Mouse (Mus musculus) c-Kit-positive CD71-positive TER-119-negative erythroid progenitor cells, embryonic 14.5 days (primary cell): ENCODE measurements around the gene Mad1l1.
"Not testable (repeated sequence)": the region's sequence is repeated elsewhere in the genome, so short reads cannot be mapped to it uniquely, and the experiment has no call there.

Experiments
- DNase-seq: peaks from one replicate; pipeline ENCODE4 v3.0.0-alpha.2; 2013; ENCODE audit warnings: low read depth

The Mad1l1 gene

DNA sequence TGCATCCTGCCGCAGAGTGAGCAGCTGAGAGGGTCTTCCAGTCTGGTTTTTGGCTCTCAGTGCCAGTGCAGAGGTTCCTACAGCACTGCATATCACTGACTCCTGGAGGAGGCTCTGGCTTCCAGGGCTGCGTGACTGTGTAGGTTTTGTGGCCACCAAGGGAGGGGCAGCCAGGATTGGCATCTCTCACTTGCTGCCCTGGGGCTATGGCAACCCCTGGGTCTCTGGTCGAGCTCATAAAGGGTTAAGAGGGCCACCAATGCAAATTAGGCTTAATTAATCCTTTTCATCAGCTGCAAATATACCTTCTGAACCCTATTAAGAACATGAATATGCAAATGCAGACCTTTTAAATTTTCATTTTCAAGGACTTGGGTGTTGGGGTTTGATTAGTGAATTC is 318.8 kb downstream of the Mad1l1 start:
- DNase-seq = no peak

GRCm38 (mm10) chr5:139998916-139999315 is 322.4 kb downstream of the Mad1l1 start:
- no peak for DNase-seq

GRCm38 (mm10) chr5:139998321-139998720 is 323.0 kb downstream of the Mad1l1 start:
- not testable (repeated sequence) for DNase-seq

GRCm38 (mm10) chr5:139991531-139991930 is 329.8 kb downstream of the Mad1l1 start:
- no peak for DNase-seq

GRCm38 (mm10) chr5:139985073-139985746 is 336.1 kb downstream of the Mad1l1 start:
- no peak for DNase-seq

- peak; percentile 17 for DNase-seq
Observed at GRCm38 (mm10) chr5:139981976-139982375, 339.4 kb downstream of the Mad1l1 start.

GRCm38 (mm10) chr5:139979371-139979770 is 342.0 kb downstream of the Mad1l1 start:
- DNase-seq = no peak

DNA sequence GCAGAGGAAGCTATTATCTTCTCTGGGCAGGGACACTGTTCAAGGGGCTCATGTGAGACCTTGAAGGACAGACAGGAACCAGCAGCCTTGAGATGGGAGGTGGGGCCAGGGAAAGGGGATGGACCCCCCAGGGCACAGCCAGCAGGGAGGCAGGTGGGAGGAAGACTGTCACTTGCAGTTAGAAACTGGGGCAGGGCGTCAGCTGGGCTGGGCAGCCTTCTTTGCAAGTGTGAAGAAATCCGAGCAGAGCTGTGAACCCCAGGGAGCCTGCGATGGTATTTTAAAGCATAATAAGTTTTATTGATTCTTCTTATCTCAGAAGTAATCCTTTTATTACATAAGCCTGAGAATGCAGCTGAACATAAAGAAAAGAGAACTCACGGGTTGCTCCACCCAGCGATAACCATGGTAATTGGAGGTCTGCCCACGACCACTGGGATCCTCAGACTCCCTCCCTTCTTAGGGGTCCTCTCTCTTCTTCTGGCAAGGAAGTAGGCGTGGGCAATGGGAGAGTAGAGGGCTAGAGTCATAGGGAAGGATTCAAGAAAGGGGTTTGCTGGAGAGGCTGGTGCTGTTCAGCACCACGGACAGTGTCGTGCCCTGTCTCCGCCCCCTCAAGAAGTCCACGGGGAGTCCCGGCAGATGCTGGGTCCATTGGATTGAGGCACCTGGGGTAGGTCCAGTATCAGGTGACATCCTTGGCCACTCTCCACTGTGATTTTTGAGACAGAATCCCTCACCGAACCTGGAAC is 342.7 kb downstream of the Mad1l1 start:
- peak; percentile 6 for DNase-seq

- DNase-seq = no peak
Observed at GRCm38 (mm10) chr5:139977476-139977875, 343.9 kb downstream of the Mad1l1 start.

GRCm38 (mm10) chr5:139976584-139976983 is 344.8 kb downstream of the Mad1l1 start:
- no peak for DNase-seq

- DNase-seq = no peak
Observed at GRCm38 (mm10) chr5:139970186-139970631, 351.1 kb downstream of the Mad1l1 start.

- DNase-seq = no peak
Observed at GRCm38 (mm10) chr5:139969151-139969948, 352.0 kb downstream of the Mad1l1 start.

- DNase-seq = no peak
Observed at GRCm38 (mm10) chr5:139965596-139965995, 355.8 kb downstream of the Mad1l1 start.

DNA sequence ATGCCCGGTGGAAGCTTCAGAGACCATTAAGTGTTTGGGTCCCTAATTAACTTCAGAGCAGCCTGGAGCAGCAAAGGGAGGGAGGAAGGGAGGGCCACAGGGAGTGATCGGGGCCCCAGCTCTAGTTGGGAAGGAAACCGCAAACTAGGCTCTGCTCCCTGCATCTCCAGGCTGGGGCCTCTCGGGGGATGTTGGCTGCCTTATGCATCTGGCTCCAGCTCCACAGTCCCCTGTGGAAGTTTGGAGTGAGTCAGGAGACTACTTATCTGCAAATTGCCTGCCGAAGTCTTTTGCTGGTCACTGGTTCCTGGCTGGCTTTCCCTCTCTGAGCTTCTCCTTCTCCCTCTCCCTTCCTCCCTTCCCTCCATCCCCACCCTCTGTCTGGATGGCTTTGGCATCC is 357.0 kb downstream of the Mad1l1 start:
- no peak for DNase-seq

DNA sequence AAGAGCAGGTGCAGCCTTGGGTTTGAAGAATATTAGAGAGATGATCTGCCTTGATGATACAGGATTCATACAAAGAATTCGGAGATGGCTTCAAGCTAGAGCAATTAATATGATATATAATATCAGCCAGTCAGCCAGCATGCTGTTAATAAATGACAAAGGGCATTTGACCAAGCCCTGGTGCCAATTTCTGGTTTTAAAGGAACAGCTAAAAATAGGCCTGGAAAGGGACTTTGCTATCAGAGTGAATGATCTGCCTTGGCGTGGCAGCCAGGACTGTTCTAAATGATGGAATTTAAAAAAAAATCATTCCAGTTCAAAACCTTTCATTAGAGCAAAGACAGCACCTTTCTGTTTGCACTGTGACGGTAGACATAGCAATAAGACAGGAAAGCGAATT is 361.6 kb downstream of the Mad1l1 start:
- no peak for DNase-seq
